In genomic region chr7:16988405-16988804, GRCm38 (mm10) we compare ENCODE assay signal across 8 mouse cellular contexts. TPM values are rescaled to one million over a fixed set of nuclear protein-coding genes. Genes with fewer than 3 reads are reported as not detected.
DNase-seq lines count a peak whose midpoint lies in the region; ATAC-seq lines count a peak whose summit lies in the region.

No protein-coding gene starts in this region.

- peak; percentile 75 for DNase-seq in heart, adult 8-10 months (ENCODE audit: low spot score)
- no peak for DNase-seq in heart, embryonic 10.5 days (ENCODE audit: low spot score)
- no peak for DNase-seq in cerebellum, adult 9-10 months
- no peak for DNase-seq in right cerebral cortex, postnatal 4 days
- DNase-seq in left cerebral cortex, adult 11 months (ENCODE audit: low spot score): no peak

- no peak overlapping the region for H3K27ac ChIP-seq in heart, embryonic 10.5 days
- peak overlapping the region; percentile 84 for H3K27ac ChIP-seq in forebrain, embryonic 12.5 days
- peak overlapping the region; percentile 48; the same call in 1 of the 2 replicates for H3K27ac ChIP-seq in hindbrain, embryonic 16.5 days (ENCODE audit: low read depth, low read length)
- H3K27ac ChIP-seq in midbrain, embryonic 16.5 days (ENCODE audit: low read length): peak overlapping the region; percentile 80

- H3K4me1 ChIP-seq in heart, embryonic 10.5 days: peaks cover 30% of the 10 kb centered on the region
- H3K4me1 ChIP-seq in forebrain, embryonic 12.5 days: peaks cover 60% of the 10 kb centered on the region
- H3K4me1 ChIP-seq in hindbrain, embryonic 16.5 days (ENCODE audit: control insufficient read depth, insufficient read depth, low read depth, low read length): peaks cover 38% of the 10 kb centered on the region
- peaks cover 51% of the 10 kb centered on the region for H3K4me1 ChIP-seq in midbrain, embryonic 16.5 days (ENCODE audit: control insufficient read depth, insufficient read depth, low read length)

- H3K4me2 ChIP-seq in forebrain, embryonic 12.5 days: no peak overlapping the region
- H3K4me2 ChIP-seq in hindbrain, embryonic 16.5 days (ENCODE audit: low read length): no peak overlapping the region
- H3K4me2 ChIP-seq in midbrain, embryonic 16.5 days (ENCODE audit: low read length): no peak overlapping the region

- peaks cover 2% of the 10 kb centered on the region; the same call in 1 of the 2 replicates for H3K36me3 ChIP-seq in heart, embryonic 10.5 days
- peaks cover 5% of the 10 kb centered on the region; the same call in 1 of the 2 replicates for H3K36me3 ChIP-seq in forebrain, embryonic 12.5 days (replicated peaks)
- no peaks in the 10 kb centered on the region for H3K36me3 ChIP-seq in hindbrain, embryonic 16.5 days (ENCODE audit: control insufficient read depth, insufficient read depth, low read length)
- H3K36me3 ChIP-seq in midbrain, embryonic 16.5 days (ENCODE audit: control insufficient read depth, insufficient read depth, low read length): no peaks in the 10 kb centered on the region

- WGBS in heart, embryonic 10.5 days: 63% methylated on average over 3 of the region's 3 CpGs
- 42% methylated on average over 3 of the region's 3 CpGs for WGBS in forebrain, embryonic 12.5 days
- WGBS in hindbrain, embryonic 16.5 days: 30% methylated on average over 3 of the region's 3 CpGs
- WGBS in midbrain, embryonic 16.5 days: 27% methylated on average over 3 of the region's 3 CpGs

- 0 out of 2 replicates have a peak, but pooled peaks cover 3% of the 10 kb centered on the region for H3K9me3 ChIP-seq in heart, embryonic 10.5 days
- H3K9me3 ChIP-seq in forebrain, embryonic 12.5 days: no peaks in the 10 kb centered on the region
- H3K9me3 ChIP-seq in hindbrain, embryonic 16.5 days (ENCODE audit: control insufficient read depth, low read length): no peaks in the 10 kb centered on the region
- no peaks in the 10 kb centered on the region for H3K9me3 ChIP-seq in midbrain, embryonic 16.5 days (replicated peaks; ENCODE audit: control insufficient read depth, low read length, poor library complexity, severe bottlenecking)

- no peaks in the 10 kb centered on the region for H3K27me3 ChIP-seq in heart, embryonic 10.5 days (ENCODE audit: insufficient read depth, poor library complexity, severe bottlenecking)
- no peaks in the 10 kb centered on the region for H3K27me3 ChIP-seq in forebrain, embryonic 12.5 days
- H3K27me3 ChIP-seq in hindbrain, embryonic 16.5 days (replicated peaks; ENCODE audit: control insufficient read depth, insufficient read depth, low read length): no peaks in the 10 kb centered on the region
- no peaks in the 10 kb centered on the region for H3K27me3 ChIP-seq in midbrain, embryonic 16.5 days (ENCODE audit: control insufficient read depth, insufficient read depth, low read depth, low read length)

- no peak; the same call in 1 of the 2 replicates for ATAC-seq in forebrain, embryonic 12.5 days (ENCODE audit: low FRiP score)
- ATAC-seq in hindbrain, embryonic 16.5 days: no peak; the same call in 1 of the 2 replicates
- no peak for ATAC-seq in midbrain, embryonic 16.5 days

- no peak overlapping the region for H3K9ac ChIP-seq in forebrain, embryonic 12.5 days
- no peak overlapping the region for H3K9ac ChIP-seq in hindbrain, embryonic 16.5 days (ENCODE audit: low read depth, low read length)
- no peak overlapping the region for H3K9ac ChIP-seq in midbrain, embryonic 16.5 days (ENCODE audit: low read depth, low read length)

- no peak overlapping the region for H3K4me3 ChIP-seq in heart, embryonic 10.5 days
- no peak overlapping the region for H3K4me3 ChIP-seq in forebrain, embryonic 12.5 days (replicated peaks)
- H3K4me3 ChIP-seq in hindbrain, embryonic 16.5 days (ENCODE audit: low read length): no peak overlapping the region
- no peak overlapping the region for H3K4me3 ChIP-seq in midbrain, embryonic 16.5 days (ENCODE audit: low read depth, low read length)

RNA-seq across cellular contexts. Expression of gene Ccdc8, which starts 4.1 kb away (rescaled TPM):
- 1 to 10 TPM; 3.2 to 5.1 (median 4.5) TPM for total RNA-seq in heart, adult 8-10 months (2022)
- 13.3 and 19.7 TPM in 2 replicates for polyA plus RNA-seq in heart, embryonic 10.5 days (2016; fragmentation: Nextera tagmentation; extraction: Ambion mirVana)
- polyA plus RNA-seq in forebrain, embryonic 12.5 days (2016; fragmentation: Nextera tagmentation; extraction: Ambion mirVana): 9.1 and 11.5 TPM in 2 replicates
- 7.9 and 9.9 TPM in 2 replicates for polyA plus RNA-seq in hindbrain, embryonic 16.5 days (2015; fragmentation: Nextera tagmentation; extraction: Ambion mirVana)
- polyA plus RNA-seq in midbrain, embryonic 16.5 days (2015; fragmentation: Nextera tagmentation; extraction: Ambion mirVana): 6.4 and 6.9 TPM in 2 replicates

RNA-seq across cellular contexts. Expression of gene Gm42372, which starts 5.5 kb away (rescaled TPM):
- not detected for total RNA-seq in heart, adult 8-10 months (2022)
- 0.22 and 0.24 TPM in 2 replicates for polyA plus RNA-seq in heart, embryonic 10.5 days (2016; fragmentation: Nextera tagmentation; extraction: Ambion mirVana)
- polyA plus RNA-seq in forebrain, embryonic 12.5 days (2016; fragmentation: Nextera tagmentation; extraction: Ambion mirVana): 1.6 and 1.7 TPM in 2 replicates
- 5.7 and 7.4 TPM in 2 replicates for polyA plus RNA-seq in hindbrain, embryonic 16.5 days (2015; fragmentation: Nextera tagmentation; extraction: Ambion mirVana)
- 7.2 and 7.3 TPM in 2 replicates for polyA plus RNA-seq in midbrain, embryonic 16.5 days (2015; fragmentation: Nextera tagmentation; extraction: Ambion mirVana)

RNA-seq across cellular contexts. Expression of gene Pnmal1, which starts 28.9 kb away (rescaled TPM):
- total RNA-seq in heart, adult 8-10 months (2022): not detected
- polyA plus RNA-seq in heart, embryonic 10.5 days (2016; fragmentation: Nextera tagmentation; extraction: Ambion mirVana): 0.16 and 0.30 TPM in 2 replicates
- 32.3 and 37.0 TPM in 2 replicates for polyA plus RNA-seq in forebrain, embryonic 12.5 days (2016; fragmentation: Nextera tagmentation; extraction: Ambion mirVana)
- polyA plus RNA-seq in hindbrain, embryonic 16.5 days (2015; fragmentation: Nextera tagmentation; extraction: Ambion mirVana): 57.4 and 58.3 TPM in 2 replicates
- 83.1 and 89.5 TPM in 2 replicates for polyA plus RNA-seq in midbrain, embryonic 16.5 days (2015; fragmentation: Nextera tagmentation; extraction: Ambion mirVana)

RNA-seq across cellular contexts. Expression of gene Ppp5c, which starts 39.3 kb away (rescaled TPM):
- total RNA-seq in heart, adult 8-10 months (2022): 100 to 1,000 TPM in 2 of 4 experiments, 10 to 100 TPM in 2; 95.4 to 106 (median 99.0) TPM
- polyA plus RNA-seq in heart, embryonic 10.5 days (2016; fragmentation: Nextera tagmentation; extraction: Ambion mirVana): 112 and 124 TPM in 2 replicates
- polyA plus RNA-seq in forebrain, embryonic 12.5 days (2016; fragmentation: Nextera tagmentation; extraction: Ambion mirVana): 107 and 112 TPM in 2 replicates
- 132 and 138 TPM in 2 replicates for polyA plus RNA-seq in hindbrain, embryonic 16.5 days (2015; fragmentation: Nextera tagmentation; extraction: Ambion mirVana)
- polyA plus RNA-seq in midbrain, embryonic 16.5 days (2015; fragmentation: Nextera tagmentation; extraction: Ambion mirVana): 118 and 127 TPM in 2 replicates

RNA-seq across cellular contexts. Expression of gene Pnmal2, which starts 43.9 kb away (rescaled TPM):
- 1 to 10 TPM; 3.5 to 4.9 (median 4.3) TPM for total RNA-seq in heart, adult 8-10 months (2022)
- 1.7 and 2.2 TPM in 2 replicates for polyA plus RNA-seq in heart, embryonic 10.5 days (2016; fragmentation: Nextera tagmentation; extraction: Ambion mirVana)
- 52.6 and 53.3 TPM in 2 replicates for polyA plus RNA-seq in forebrain, embryonic 12.5 days (2016; fragmentation: Nextera tagmentation; extraction: Ambion mirVana)
- polyA plus RNA-seq in hindbrain, embryonic 16.5 days (2015; fragmentation: Nextera tagmentation; extraction: Ambion mirVana): 143 and 146 TPM in 2 replicates
- polyA plus RNA-seq in midbrain, embryonic 16.5 days (2015; fragmentation: Nextera tagmentation; extraction: Ambion mirVana): 186 and 206 TPM in 2 replicates

Comparison
In these comparisons a context has a peak if more than half of its experiments do, and no peak if none do; other contexts are left out.
1. RNA of gene Pnmal1, which starts 28.9 kb away (polyA plus RNA-seq): 83.1 to 89.5 TPM in midbrain, embryonic 16.5 days, 57.4 to 58.3 TPM in hindbrain, embryonic 16.5 days and 32.3 to 37.0 TPM in forebrain, embryonic 12.5 days; 0.16 to 0.30 TPM in heart, embryonic 10.5 days; every median in the first group is over 10 times any median in the second.